Mouse (Mus musculus) gastrocnemius, postnatal 14 days (tissue): ENCODE measurements at regions not wholly inside any gene's neighbourhood (a gene's known extent, or its start where the extent isn't known, plus 50 kb on each side); places are given as distances from the start of the nearest gene placed in this dataset.
"Not testable (repeated sequence)": the region's sequence is repeated elsewhere in the genome, so short reads cannot be mapped to it uniquely, and the experiment has no call there.

Experiments
- DNase-seq: peaks from one replicate; pipeline ENCODE4 v3.0.0; 2021; ENCODE audit warnings: mixed read lengths
- intact Hi-C: fragments of 180-260 bp; cut with DNase I; formaldehyde crosslinking; loops from one replicate; pipeline ENCODE4 v1.15.1; 2025; ENCODE audit warnings: low total_unique reads

GRCm38 (mm10) chr1:137218096-137218495 is 257.8 kb upstream of the Nr5a2 start:
- no peak for DNase-seq
- intact Hi-C loops = no loop called here

- intact Hi-C loops = no loop called here
- no peak for DNase-seq
These were observed 257.0 kb upstream of the Nr5a2 start for GRCm38 (mm10) chr1:137217206-137217605.

- intact Hi-C loops, DNase-seq: not testable (repeated sequence)
These were observed 254.1 kb upstream of the Nr5a2 start for GRCm38 (mm10) chr1:137214328-137214727.

GRCm38 (mm10) chr1:137213717-137214116 is 253.5 kb upstream of the Nr5a2 start:
- intact Hi-C loops = no loop called here
- no peak for DNase-seq

GRCm38 (mm10) chr1:137212856-137213255 is 252.6 kb upstream of the Nr5a2 start:
- DNase-seq = no peak
- intact Hi-C loops = no loop called here

GRCm38 (mm10) chr1:137204371-137204770 is 244.1 kb upstream of the Nr5a2 start:
- no peak for DNase-seq
- intact Hi-C loops = no loop called here

DNA sequence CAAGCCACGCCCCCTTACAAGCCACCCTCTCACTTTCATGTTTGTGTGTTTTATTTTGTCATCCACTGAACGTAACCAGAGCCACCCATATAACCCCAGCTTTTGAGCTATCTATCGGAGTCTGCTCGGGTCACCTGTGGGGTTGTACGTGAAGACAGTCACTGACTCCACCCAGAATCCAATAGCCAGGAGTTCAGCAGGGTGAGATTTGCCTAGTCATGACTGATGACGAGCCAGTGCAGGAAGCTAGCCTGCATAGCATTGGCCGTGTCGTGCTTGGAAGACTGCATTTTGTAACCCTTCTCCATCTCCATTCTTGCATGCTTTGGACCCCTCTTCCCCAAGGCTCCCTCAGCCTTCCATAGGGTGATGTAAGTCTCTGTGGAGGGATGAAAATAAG is 243.3 kb upstream of the Nr5a2 start:
- intact Hi-C loops = no loop called here
- no peak for DNase-seq

- intact Hi-C loops = no loop called here
- no peak for DNase-seq
These were observed 240.7 kb upstream of the Nr5a2 start for GRCm38 (mm10) chr1:137200931-137201330.

- intact Hi-C loops = no loop called here
- DNase-seq = no peak
These were observed 235.7 kb upstream of the Nr5a2 start for GRCm38 (mm10) chr1:137195962-137196361.

GRCm38 (mm10) chr1:137195065-137195620 is 234.9 kb upstream of the Nr5a2 start:
- intact Hi-C loops = no loop called here

DNA sequence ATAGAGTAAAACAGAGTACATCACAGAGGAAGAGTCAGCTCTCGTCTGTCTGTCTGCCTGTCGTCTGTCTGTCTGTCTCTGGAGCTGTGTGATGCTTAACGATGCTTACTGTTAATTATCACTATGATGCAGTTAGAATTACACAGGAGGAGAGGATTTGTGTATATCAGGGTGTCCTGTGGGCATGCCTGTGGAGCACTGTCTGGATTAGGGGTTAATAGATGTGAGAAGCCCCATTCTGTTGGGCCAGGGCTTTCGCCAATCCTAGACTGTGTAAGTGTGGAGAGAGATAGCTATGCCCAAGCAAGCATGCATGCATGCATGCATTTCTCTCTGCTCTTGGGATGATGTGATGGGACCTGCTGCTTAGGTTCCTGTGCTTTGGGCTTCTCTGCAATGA is 218.0 kb upstream of the Nr5a2 start:
- no peak for DNase-seq
- intact Hi-C loops = no loop called here

More at GRCm38 (mm10) chr1:137195065-137195620, 234.9 kb upstream of the Nr5a2 start:
- no peak for DNase-seq

GRCm38 (mm10) chr1:137176696-137177095 is 216.4 kb upstream of the Nr5a2 start:
- DNase-seq = no peak
- intact Hi-C loops = no loop called here

DNA sequence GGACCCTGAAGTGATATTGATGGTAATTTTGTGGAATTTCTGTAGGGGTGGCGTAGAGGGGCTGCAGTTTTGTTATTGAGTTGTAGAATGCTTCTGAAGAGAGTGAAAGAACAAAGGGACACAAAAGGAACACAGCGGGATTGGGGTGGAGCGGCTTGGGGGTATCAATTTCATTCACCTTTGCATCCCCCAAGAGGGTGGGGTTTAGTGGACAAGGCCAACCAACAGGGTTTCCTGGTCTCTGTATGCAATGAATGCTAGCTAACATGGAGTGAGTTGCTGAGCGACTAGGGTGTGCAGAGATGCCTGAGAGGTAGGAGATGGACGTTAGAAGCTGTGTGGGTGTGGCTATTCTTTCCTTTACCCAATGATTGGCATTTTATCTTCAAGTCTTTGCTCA is 213.8 kb upstream of the Nr5a2 start:
- no peak for DNase-seq
- intact Hi-C loops = no loop called here

GRCm38 (mm10) chr1:137172128-137172527 is 211.9 kb upstream of the Nr5a2 start:
- DNase-seq = no peak
- intact Hi-C loops = no loop called here

DNA sequence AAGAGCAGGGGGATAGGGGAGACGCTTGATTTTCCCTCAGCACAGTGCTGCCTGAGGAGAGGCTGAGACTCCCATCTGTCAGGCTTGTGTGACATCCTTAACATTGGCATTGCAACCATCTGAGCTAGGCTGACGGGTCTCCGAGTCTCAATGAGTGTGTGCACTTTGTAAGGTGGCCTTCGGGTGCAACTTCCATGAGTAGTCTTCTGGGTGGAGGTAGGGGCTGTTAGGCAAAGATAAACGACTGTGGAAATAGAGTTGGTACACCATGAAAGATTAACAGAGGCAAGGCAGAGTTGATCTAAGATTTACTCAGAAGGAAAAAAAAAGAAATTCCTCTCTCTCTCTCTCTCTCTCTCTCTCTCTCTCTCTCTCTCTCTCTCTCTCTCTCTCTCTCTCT is 211.2 kb upstream of the Nr5a2 start:
- intact Hi-C loops = no loop called here
- no peak for DNase-seq

DNA sequence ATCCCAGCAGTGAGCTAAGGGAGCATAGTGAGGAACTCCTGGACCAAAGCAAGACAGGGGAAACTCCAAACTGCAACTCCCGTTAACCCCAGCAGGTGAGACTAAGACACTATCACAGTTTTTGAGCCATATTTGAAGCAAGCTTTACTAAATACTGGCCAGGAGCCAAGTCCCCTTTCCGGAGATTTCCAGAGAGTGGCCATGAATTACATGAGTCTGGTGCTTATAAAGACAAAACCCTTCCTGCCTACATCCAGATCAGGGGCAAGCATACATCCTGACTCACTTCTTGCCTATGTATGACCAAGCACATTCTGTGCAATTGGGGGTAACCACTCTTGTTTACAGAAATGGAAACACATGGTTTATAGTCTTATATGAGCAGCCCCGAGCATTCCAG is 187.6 kb upstream of the Nr5a2 start:
- no peak for DNase-seq
- intact Hi-C loops = no loop called here

DNA sequence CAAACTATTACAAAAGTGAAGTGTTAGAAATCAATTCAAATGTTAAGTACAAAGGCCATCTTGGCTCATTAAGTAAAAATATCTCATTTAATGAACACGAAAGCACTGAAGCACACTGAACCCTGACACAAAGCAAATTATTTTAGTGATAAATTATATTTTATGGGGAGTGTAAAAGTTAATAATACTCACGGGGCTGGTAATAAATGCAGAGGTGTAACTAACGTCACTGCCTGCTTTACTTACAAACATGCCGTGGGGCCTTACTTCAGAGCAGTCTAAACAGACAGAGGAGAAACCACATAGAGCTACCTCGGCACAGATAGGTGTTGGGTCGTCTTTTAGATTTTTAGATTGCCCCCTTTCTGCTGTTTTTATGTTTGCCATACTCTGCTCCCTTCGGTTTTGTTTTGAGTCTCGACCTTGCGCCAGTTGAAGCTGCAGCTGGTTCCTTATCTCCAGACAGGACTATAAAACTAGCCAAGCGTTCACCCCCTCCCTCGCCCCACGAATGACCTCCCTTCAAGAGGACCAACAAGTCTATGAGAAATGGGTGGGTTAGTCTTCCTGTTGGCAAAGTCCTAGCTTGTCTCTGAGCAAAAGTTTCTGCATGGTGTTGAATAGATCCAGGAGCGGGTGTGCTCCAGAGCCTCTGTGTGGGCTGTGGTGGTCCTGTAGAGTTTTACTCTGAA is 181.8 kb upstream of the Nr5a2 start:
- DNase-seq = no peak

DNA sequence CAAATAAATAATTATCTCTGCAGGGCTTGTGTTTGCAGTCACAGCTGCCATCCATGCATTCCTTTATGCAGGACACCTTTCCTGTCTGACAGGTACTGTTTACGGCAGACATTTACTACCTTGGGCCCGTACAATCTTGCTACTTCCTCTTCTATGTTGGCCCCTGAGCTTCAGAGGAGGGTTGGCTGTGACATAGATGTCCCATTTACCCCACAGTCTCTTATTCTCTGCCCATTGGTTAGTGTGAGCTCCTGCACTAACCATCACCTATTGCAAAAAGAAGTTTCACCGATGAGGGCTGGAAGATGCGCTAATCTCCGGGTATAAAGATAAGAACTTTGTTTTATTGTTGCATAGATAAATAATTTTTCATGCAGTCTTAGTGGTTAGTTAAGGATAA is 181.1 kb upstream of the Nr5a2 start:
- intact Hi-C loops = no loop called here
- DNase-seq = no peak

More for the DNA sequence above, 181.8 kb upstream of the Nr5a2 start:
- intact Hi-C loops = no loop called here

DNA sequence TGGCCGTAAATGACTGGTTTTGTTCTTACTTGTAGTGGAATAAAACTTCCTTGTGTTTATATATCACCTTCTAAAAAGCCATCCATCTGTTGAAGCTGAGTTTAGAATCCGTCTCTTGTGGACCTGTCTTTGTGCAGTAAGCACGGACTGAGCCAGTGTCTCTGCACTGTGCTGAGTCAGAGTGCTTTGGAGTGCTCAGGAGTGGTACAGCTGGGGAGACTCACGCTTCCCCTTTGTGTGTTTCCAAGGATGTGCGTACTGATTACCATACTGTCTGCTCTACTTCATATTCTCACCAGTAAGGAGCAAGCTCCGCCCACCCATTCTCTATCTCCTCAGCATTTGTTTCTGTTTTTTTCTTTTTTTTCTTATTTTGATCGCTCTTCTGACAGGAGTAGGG is 175.9 kb upstream of the Nr5a2 start:
- DNase-seq = no peak
- intact Hi-C loops = no loop called here

DNA sequence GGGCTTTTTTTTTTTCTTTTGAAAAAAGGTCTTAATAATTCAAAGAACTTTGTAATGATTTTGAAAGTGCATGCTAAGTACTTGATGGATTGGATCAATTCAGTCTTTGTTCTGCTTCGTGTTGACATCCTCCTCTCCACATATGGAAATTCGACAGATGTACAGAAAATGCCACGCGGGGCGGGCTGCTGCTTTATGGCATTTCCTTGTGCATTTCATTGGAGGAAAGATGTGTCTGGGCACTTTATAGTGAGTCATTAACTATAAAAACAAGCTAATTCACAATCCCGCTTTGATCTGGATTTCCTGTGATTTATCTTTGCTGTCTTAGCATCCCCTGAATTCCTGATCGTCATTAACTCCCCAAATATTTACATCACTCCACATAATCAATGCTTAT is 173.5 kb upstream of the Nr5a2 start:
- intact Hi-C loops = no loop called here
- DNase-seq = no peak

- no peak for DNase-seq
- intact Hi-C loops = no loop called here
These were observed 170.0 kb upstream of the Nr5a2 start for GRCm38 (mm10) chr1:137130264-137130663.

DNA sequence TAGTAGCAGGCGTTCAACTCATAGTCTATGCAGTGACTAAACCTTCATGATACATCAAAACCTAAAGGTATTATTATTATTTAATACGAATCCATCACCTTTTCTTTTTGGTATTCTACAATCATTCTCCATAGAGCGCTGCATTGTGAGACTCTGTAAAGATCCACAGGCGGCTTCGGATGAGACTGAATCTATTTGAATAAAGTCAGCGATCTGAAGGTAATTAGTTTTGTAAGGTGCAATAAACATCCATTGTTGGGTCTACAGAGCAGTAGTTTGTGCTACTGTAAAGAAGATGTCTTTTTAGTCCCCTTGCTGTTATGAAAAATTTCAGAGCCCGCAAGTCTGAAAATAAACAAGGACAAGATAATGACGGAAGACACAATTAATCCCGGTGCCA is 168.9 kb upstream of the Nr5a2 start:
- intact Hi-C loops = no loop called here
- DNase-seq = no peak
